Mouse (Mus musculus) left cerebral cortex, adult 11 months (tissue): ENCODE results near the gene H2afy.
A peak's percentile ranks its signal among the peaks of the same experiment; 100 is the strongest.

Experiments used
- DNase-seq: peaks from one replicate; pipeline ENCODE4 v3.0.0; 2022; ENCODE audit warnings: low spot score

The H2afy gene

DNA sequence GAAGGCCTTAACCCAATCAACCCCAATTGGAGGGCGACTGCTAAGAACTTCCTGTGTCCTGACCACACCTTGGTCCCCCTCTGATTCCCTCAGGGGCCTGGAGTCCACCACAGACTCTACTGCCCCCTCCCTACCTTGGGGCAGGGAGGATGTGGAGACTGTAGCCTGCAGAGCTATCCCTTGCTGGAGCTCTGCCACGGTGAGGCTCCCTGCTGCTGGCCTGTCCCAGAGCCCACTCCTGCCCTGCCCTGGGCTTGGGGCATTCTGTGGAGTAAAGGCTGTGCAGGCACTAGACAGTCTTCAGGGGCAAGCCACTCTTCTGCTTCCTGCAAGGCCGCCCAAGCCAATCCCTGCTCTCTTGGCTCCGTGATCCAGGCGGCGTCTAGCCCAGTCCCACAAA, 24.6 kb downstream of the H2afy start:
- no peak for DNase-seq

DNA sequence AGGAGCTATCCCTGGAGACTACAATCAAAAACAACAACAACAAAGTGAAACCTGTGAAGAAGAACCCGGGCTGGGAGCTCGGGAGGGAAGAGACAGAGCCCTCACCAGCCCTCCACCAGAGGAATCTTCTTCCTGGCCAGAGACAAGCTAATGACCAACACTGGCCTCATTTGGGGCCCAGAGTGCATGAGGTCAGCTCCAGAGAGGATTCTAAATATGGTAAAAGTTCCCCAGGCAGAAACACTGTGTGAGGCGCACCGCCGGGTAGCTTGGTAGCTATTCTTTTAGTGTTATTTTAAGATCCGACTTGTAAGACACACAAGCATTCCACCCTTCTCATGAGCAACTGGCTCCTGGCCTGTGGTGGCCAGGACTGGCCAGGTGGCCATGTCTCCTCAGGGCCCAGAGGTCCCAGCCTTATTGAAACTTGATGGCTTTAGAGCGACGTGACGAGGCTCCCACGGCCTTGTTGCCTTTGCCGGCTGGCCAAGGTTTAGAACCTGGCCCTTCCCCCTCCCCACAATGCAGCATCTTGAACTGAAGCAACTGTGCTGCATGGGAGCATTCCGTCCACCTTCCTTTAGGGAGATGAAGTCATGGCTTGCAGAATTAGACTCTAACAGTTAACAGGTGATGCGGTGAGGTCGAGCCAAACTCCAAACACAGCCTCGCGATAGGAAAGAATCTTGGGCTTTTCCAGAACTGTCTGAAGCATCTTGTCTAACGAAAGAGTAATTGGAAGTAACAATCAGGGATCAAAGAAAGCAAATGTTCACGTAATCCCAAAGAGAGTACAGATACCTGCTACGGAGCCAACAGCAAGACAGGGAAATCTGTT, 25.2 kb downstream of the H2afy start:
- no peak for DNase-seq

DNA sequence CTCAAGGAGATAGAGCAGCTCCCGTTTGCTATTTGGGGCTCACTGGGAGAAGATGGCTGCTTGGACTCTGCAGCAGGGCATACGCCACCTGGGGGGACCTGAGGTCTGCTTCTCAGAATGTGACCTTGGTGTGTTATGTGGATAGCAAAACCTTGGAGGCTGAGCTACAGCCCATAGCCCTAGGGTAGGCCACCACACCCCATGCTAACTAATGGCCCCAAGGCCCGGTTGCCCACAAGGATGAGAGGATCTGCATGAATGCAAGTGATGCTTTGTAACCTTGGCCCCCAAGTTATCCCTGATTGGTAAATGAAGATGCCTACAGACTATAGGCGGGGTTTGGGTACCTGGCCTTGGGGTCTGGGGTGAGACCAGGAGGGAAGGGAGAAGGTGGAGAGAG, 26.5 kb downstream of the H2afy start:
- DNase-seq, result no peak

DNA sequence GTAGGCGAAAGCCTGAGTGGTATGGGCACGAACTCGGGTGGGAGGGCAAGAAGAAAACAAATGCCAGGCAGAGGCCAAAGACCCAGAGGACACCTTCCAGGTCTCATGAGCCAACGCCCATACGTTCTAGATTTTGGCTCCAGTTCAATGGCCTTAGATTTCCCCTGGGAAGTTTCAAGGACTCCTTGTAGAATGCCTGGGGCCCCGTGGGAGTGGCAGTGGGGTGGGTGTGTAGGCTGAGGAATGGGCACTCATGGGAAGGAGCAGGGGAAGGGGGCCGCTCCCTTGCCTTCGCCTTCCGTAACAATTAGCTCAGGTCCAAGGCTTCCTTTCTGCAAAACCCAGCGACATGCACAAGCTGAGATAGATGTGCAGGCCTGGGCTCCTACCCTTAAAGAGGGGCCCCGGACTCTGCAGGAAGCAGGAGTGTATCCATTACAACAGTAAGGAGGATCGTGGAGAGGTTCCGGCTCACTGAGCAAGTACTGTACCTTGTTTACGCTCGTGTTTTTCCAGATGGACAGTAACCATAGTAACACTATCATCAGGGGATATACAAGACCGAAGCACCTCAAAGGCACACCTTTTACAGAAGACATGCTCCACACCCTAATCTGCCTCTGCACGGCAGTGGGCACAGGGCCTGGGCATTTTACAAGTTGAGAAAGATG, 27.2 kb downstream of the H2afy start:
- DNase-seq, result no peak

DNA sequence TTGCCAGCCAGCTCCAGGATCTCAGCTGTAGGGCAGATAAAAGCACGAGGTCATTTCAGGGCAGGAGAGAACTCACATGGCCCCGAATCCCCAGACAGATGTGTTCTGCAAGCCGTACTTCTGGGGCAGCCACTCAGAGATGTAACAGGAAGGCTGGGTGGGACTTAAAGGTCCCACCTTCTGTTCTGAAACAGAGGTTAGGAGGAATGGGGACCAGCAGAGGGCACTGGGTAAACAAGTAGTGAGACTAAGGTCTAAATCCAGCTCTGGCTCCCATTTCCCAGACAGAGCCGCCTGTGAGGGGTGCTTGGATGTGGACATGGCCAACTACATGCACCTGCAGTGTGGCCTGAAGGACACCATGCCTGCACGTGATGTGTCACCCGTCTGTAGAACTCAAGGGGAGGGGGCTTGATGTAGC, 31.2 kb downstream of the H2afy start:
- no peak for DNase-seq

DNA sequence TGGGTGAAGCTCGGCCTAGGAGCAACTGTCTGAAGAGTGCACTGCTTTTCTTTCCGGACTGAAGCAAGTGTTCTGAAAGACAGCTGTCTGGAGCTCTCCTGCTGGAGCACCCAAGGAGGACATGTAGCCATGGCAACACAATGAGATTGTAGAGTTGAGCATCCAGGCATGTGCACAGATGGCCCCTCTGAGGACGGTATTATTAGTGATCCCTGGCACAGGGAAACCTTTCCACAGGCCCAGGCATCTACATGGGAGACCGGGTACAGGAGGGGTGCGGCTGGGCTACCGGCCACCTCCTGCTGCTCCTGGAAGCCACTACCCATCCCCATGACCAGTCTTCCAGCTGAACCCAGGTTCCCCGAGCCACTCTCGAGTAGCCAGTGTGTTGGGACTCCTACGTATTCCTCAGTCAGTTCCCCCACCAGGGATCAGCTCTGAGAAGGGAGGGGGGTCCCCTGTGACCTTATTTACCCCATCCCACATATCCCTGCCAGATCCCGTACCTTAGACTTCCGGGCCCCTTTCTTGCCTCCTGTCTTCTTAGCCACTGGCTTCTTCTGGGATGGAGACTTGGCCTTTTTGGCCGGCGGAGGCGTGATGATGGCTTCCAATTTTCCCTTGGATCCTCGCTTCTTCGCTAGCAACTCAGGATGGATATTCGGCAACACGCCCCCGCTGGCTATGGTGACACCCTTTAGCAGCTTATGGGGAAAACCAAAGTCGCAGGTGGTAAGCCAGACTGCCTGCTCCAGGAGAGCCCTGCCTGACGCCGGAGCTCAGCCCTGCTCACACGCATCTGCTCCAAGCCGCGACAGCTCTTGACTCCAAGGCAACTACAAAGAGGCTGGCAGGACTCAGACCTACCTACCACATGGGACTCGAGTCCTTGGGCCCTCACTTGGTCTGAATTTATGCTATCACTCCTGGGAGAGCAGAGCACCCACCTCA, 32.1 kb downstream of the H2afy start:
- DNase-seq, result no peak

DNA sequence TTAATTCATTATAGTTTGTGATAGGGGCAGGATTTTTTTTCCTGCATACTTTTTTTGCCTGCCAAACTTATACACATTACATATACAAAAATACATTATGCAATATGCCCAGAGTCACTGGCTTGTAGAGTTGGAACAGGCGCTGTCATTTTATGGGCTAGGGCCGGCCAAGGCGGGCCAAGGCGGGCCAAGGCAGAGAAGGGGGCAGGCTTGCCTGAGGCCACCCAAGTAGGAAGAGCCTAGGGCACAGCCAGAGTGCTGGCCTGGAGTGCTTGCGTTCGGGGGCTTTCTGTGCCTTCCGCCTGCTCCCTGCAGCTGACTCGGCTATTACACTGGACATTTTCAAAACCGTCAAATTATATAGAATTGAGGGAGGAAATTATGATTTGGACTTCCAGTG, 34.0 kb downstream of the H2afy start:
- no peak for DNase-seq

DNA sequence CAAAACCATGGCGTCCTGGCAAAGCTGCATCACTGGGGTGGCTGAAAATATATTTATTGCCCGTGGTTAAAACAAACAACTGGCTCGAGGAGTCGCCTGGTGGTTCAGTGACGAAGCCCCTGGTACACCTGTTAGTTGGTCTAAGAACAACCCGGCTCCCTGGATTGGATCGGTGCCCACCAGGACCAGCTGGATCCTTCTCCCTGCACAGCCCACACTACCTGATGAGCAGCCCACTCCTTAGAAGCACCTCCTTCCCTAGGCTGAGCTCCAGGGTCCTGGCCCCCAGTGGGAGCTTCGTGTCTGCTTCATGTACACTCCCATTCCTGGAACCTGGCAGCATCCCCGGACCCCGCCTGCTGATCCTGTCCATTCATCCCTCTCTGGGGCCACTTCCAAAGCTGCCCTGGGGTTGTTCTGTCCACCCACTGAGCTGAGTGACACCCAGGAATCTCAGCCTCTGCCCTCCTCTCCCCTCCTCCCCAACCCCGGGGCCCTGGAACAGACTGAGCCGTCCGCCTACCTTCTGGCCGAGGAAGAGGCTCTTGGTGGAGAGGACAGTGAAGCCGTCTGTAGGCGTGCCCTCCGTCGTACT, 40.5 kb downstream of the H2afy start:
- DNase-seq, result no peak

DNA sequence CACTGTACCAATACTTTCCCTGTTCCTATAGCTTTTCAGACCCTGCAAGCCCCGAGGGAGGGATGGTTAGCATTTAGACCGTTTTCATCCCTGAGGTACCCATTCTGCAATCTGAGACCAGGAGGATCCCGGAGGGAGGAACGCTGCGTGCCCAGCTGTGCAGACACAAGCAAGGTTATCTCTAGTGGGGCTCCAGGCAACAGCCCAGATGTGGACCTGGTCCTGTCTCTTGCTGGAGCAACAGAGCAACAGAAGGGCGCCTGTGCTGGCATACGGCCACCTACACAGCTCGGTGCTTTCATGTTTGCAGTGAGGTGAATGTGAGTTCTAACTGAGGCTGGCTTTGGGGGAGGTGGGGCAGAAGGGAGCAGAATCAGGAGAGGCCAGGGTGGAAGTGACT, 41.6 kb downstream of the H2afy start:
- no peak for DNase-seq

DNA sequence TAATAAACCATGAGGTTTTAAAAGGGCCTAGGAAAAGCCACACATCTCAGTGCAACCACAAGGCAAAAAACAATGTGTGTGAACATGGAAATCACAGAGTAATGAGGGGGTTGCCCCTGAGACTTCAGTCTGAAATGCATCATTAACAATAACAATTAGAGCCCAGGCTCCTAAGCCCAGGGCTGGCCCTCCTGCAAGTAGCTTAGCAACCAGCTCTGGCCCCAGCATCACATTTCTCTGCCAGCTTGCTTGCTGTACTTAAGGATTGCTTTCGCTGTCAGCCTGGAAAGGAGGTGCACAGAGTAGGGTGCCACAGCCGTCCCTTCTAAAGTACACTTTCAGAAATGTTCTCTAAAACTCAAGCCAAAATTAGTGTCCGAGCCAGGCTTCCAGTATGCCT, 42.5 kb downstream of the H2afy start:
- peak; percentile 18 for DNase-seq

DNA sequence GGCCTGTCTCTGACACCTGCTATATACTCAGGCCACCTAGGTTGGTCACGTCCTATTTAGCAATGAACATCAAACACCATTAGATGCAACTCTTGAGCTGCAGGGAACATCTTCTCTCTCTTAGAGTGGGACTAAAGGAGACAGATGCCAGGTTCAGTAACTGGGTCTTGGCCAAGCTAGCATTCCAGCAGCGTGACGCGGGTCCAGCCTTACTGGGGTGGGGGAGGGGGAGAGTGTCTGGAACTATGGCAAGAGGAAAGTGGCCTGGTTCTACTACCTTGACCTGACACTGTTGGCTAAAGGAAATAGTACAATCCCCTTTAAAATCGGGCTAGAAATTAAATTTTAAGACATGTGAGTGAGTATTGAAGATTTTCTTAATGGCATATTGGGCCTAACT, 43.6 kb downstream of the H2afy start:
- no peak for DNase-seq

DNA sequence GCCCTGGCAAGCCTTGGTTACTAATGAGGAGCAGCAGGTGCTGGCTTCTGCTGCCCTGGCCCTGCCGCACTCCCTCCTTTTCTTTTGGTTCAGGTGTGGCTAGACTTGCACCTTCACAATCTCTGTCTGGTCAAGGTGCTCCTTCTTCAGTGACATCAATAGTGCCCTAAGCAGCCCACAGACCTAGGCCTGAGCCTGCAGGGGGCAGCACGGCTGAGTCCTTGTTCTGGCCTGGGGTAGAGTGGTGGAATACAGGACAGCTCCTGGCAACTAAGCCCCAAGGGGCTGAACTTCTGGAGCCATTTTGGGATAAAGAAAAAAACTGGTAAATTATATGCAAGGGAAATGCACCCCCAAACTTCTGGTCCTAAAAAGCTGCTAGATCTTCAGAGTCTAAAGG, 45.6 kb downstream of the H2afy start:
- DNase-seq, result no peak

DNA sequence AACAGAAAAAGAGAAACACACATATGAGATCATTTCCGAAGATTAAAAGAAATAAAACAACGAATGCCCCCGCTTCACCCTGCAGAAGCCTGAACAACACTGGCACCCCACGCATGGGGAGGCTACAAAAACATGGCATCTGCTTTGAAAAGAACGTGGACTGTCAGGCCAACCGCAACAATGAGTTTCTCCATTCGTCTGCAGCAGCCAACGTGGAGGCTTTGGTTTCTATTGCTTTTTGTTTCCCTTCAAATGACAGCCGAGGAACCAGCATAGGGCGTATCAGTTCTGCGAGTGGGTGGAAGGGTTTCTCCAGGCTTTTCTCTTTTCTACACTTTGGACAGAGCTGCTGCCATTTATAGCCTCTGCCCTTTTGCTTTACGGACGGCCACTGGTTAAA, 47.6 kb downstream of the H2afy start:
- DNase-seq, result no peak

DNA sequence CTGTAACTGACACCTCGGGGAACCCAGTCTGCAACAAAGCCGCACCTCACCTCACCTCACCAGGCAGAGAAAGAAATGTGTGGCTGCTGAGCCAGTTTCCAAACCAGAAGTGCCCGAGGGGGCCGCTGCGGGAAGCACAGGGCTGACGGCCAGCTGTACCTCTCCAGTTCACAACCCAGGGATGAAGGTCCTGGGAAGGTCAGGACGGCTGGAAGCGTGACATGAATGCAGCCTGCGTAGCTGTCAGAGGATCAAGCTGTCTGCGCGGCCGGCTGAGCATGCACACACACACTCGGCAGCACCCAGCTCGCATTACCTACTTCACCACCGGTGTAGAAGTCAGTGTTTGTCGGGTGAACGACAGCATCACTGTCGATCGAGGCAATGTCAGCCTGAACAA, 48.2 kb downstream of the H2afy start:
- DNase-seq, result no peak

DNA sequence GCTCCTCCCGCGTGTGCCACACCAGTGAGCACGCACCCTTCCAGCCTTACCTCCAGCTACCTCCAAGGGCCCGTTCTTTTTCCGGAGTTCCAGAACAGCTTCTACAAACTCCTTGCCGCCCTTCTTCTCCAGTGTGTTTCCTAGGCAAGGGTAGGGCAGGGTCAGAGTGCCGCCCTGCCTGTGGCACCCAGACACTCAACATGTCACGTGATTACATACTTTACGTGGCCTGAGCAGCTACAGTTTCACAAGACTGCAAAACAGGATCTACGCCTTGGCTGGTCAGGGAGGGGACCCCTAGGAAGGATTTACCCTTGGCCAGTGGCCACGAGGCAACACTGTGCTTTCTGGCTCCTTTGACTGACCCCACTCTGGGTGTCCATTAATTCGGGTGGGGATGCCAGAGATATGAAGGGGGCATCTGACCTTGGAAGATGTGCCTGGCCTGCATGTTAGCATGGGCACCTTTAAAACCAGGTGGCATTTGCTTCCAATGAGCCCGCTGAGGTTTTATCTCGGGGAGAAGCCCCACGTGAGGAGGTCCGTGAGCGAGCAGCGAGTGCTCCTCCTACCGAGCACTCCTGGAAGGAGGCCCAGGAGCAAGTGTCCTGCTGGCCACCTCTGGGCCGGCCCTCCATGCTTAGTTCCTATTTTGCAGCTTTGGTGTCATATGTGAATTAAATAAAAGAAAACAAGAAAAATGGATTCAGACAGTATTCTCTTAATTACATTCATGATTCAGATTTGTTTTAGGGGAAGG, 51.8 kb downstream of the H2afy start:
- no peak for DNase-seq

DNA sequence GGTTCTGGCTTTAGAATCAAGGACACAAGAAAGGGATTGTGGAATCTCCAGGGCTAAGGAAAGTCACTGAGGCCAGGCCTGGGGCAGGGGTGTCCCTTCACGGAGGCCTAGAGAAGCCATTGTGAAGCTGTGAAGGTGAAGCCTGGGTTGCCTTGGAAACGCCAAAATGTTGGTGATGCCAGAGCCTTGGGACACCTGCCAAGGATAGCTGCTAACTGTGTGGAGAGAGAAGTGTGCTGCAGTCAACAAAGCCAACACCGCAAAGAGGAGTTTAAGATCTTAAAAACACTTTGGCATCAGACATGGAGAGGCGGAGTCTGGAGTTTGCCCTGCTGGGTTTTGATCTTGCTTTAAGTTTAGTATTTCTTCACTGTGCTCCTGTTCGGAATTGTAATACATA, 54.5 kb downstream of the H2afy start:
- DNase-seq, result no peak

DNA sequence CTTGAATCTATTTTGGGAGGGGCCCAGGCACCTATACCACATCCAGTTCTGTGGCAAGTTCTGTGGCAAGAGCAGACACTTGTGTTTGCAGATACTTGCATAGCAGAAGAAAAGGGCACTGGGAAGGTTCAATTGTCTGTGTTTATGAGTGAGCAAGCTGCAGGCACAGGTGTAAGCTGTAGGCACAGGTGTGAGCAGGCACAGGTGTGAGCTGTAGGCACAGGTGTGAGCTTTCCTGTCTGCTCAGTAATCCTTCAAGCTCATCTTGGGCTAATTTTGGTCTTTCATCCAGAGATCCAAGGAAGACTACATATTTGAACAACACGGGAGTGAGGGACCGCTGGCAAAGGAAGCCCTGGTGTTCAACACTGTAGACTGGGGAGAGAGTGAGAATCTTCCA, 56.5 kb downstream of the H2afy start:
- no peak for DNase-seq

DNA sequence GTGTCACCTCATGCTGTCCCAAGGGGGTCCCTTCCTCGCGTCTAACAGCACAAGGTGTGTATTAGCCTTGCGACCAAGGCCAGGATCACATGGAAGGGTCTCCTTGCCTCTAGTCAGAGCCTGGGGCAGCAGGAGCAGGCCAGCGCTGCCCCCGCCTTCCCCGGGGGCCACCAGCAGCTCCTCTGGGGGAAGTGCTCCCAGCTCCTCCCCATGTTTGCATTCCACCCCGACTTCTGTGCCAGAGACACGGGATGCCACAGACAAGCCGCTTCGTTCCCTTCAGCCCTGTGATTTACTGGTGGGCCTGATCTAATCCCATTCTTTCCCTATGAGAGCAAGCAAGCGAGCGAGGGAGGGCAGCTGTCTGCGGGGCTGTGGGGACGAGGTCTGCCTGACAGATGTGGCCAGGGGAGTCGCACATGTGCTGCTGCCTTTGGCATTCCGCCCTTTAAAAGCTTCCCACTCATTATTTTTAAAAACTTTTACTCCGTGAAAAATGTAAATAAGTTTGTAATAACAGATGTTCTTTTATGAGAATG, 57.4 kb downstream of the H2afy start:
- no peak for DNase-seq

DNA sequence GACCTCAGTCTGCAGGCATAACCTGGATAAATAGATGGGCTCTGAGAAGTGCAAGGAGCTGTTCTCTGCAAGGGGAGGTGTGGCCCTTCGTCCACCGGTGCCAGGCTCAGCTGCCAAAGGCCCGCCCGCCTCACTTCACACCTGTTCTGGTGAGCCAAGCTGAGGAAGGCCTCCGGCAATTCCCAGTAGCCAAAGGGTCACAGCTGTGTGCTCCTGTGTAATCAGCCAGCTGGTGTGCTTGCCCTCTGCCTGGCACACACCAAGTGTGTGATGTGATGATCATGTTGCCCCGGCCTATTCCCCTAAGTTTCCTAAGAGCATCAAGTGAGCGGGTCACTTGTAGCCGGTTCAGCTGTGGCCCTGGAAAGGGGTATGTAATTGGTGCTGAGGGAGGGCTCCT, 60.2 kb downstream of the H2afy start:
- no peak for DNase-seq

DNA sequence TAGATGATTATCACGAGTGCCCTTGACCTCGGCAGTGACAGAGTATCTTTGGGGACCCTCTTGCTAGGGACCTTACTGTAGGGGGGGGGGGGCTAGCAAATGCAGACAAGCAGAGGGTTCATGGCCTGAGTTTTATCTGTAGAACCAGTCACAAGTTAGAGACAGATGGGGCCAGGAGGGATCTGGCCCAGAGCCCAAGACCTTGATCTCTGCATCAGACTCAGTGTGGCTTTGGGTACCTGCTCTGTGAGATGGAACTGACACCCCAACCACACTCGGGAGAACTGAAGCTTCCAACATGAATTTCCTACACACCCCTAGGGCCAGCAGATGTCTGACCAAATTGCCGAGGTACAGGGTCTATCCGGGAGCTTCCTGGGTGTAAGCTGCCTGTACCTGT, 63.0 kb downstream of the H2afy start:
- DNase-seq, result no peak

DNA sequence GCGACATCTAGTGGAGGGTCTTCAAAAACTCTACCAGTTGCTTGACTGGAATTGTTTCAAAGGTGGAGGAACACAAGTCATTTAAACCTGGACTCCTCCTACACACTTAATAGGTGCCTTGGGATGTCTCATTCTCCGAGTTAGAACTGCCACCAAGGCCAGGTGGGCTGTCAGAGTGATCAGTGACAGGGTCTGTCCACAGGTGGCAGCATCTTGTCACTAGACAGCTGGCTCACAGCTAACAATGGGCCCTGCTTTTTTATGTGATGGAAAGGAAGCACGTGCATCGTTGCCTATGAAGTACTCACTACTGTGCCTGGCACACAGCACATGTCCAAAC, 63.9 kb downstream of the H2afy start:
- DNase-seq, result no peak
